Mouse (Mus musculus): Measurements from ENCODE around the gene Hectd3. TPM values are rescaled to one million over a fixed set of nuclear protein-coding genes. Genes with fewer than 3 reads are reported as not detected.

The Hectd3 gene
- polyA plus RNA-seq, 3 experiments from 2014 or later = 5.4 to 9.3 (median 7.2) TPM

- ATAC-seq = no peak
Measured at GRCm38 (mm10) chr4:117017738-117018137, 22.6 kb downstream of the Hectd3 start.

- no peak for ATAC-seq
Measured at GRCm38 (mm10) chr4:117018327-117018726, 23.2 kb downstream of the Hectd3 start.

DNA sequence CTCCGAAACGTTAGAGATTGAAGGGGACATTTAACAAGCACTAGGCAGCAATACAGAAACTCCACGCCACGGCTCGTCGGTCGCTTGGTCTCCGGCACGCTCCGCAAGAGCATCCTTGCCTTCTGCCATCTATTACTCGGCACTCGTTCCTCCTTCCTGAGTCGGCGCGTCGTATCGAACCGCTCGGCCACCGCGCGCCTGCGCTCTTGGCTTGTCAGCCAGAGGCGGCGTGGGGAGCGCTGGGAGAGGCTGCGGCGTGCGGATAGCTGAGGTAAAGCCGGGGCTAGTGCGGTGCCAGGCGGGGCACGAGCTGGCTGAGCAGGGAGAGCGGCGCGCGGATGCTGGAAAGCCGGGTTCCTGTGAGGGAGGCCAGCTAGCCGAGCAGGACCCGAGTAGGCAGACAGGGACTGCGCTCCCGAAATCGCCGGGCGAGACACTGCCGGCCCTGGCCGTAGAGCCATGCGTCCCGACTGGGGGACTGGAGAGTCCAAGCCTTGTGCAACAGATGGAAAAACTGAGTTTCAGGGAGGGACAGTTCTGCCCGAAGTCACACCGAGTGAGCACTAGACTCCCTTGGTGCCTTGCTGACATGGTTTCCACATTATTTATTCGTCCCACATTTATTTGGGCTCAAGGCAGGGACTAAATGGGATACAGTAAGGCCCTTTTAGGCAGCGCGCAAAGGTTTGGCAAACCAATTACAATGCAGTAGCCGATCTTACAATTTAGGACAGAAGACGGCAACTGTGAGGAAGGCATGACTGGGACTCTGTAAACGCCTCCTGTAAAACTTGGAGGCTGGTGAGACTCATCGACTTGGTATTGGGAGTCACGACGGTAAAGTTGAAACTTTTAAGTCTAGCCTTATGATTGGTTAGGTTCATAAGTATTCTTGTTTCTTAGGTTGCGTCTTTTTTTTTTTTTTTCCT is 24.4 kb downstream of the Hectd3 start, which contains the start of gene Eif2b3:
TSS of gene Eif2b3 (plus strand) at position 197 of the 929 bp plus-strand sequence.
- ATAC-seq = peak; percentile 99

DNA sequence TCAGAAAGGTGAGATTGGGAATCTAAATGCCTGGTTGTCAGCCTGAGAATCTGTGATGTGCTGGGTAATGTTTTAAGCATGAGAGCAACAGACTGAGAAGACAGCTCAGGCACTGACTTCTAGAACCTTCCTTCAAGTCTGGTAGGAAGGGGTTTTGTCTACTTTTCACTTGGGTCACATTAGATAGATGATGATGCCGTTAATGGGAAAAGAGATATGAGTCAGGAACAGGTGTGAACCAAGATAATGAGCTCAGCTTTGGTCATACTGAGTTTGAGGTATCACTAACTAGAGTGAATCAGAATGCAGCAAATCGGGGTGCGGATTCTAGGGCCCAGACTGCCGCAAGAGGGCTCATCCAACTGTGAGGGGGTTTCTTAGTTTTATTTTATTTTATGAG is 28.4 kb downstream of the Hectd3 start:
- ATAC-seq = no peak

DNA sequence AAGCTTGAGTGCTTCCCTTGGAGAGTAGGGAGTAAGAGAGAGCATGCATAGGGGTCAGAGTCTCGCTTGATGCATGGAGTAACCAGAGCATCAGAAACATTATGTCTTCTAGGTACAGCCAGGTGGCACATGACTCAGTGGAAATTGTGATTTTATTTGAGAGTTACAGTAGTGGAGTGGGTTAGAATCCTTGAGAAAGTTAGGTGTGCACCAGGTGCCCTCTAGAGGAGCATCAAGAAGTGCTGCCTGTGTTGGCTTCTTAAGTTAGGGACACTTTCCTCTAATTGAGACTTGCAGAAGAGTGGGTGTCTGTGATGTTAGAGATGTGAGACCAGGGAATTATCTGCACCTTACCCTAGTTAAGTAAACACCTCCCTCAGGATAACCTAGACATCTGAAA is 36.0 kb downstream of the Hectd3 start:
- no peak for ATAC-seq

DNA sequence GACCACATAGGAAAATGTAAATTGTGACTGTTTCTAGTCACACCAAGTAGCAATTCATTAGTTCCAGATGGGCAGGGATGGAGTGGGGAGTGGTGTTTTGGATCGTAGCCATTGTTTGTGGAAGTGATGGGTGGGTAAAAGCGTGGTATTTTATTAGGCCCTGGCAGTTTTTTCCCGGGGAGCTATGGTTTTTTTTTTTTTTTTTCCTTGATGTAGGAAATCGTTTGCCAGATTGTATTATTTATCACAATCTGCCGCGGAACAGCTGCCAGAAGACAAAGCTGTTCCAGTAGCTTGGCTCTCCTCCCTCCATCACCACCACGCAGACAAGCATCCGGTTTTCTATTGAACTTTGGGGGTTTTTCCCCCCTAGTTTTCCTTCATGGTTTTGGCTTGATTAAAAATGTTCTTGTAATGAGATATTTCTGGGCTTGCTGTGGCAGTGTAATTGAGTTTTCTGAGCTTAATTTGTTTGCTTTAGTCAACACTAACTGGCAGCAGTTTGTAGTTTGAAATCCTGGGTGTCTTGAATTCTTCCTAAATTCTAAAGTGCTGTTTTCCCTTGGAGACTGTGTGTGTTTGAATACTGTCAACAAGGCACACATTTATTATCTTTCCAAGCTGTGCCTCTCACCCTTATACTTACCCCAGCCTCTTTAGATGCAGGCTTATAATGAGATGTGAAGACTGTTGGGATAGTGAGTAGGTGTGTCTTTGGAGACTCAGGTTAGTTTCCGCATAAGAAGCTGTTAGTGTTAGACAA is 45.0 kb downstream of the Hectd3 start:
- ATAC-seq = no peak

DNA sequence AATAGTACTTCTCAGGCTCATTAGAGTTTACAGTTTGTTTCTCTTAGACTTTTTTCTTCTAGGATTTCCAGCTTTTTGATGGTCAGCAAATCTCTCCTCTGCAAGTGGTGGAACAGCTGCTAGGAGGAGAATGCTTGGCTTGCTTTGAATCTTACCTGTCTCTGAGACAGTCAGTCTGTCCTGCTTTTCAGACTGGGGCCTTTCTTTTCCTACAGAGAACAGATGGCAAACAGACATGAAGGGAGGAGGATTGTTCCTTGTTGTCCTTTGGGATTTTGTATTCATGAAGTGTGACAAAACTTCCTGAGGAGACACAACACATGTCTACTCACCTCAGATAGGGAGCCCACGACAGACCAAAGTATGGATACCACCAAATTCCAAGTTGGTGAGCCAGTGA is 45.7 kb downstream of the Hectd3 start:
- ATAC-seq = no peak

DNA sequence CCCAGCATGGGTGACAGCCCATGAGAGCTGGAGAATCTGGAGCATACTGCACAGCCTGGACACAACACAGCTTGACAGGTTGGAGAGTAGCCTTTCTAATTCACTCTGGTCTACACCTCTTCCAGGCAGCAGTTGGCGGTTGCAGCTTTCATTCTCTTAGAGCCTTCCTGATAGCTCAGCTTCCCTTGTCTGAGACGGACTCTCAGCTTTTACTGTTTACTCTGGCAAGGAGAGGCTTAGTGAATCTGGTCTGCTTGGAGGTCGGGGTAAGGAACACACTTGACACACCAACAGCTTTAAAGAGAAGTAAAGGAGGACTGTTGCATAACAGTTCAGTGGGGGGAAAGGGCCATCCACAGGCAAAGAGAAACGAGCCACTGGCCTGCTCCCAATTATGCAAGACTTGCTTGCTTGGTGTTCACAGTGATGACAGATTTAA is 46.2 kb downstream of the Hectd3 start:
- ATAC-seq = no peak

GRCm38 (mm10) chr4:117048836-117049235 is 53.7 kb downstream of the Hectd3 start:
- no peak for ATAC-seq

- no peak for ATAC-seq
Measured at GRCm38 (mm10) chr4:117049485-117049884, 54.4 kb downstream of the Hectd3 start.

DNA sequence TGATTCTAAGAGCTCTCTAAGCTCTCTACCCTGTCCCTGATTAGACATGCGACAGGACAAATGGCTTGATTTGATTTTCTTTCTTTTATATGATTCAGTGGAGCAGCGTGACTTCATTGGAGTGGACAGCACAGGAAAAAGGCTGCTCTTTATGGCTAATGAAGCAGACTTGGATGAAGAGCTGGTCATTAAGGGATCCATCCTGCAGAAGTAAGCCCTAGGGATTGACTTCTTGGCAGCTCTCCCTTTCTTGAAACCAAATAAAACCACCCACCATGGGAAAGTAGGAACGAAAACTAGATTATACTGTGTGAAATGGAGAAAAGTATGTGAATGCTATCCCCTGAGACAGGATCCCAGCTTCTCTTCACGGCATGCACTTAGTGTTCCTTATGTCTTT is 57.5 kb downstream of the Hectd3 start:
- no peak for ATAC-seq

GRCm38 (mm10) chr4:117053956-117054355 is 58.8 kb downstream of the Hectd3 start:
- no peak for ATAC-seq

Other genes starting within 250 kb of the Hectd3 start
- gene Toe1, start 187.7 kb upstream of the Hectd3 start, polyA plus RNA-seq (2017; shearing (Covaris generic)) = 10 to 100 TPM; 25.5 to 32.7 (median 29.7) TPM
- gene Mutyh, start 187.6 kb upstream of the Hectd3 start, polyA plus RNA-seq (2017; shearing (Covaris generic)) = 10 to 100 TPM in 2 of 3 experiments, 1 to 10 TPM in 1; 9.9 to 16.6 (median 15.1) TPM
- gene Hpdl, start 173.6 kb upstream of the Hectd3 start, polyA plus RNA-seq (2017; shearing (Covaris generic)) = under 1 TPM in 2 of 3 experiments, not detected in 1; 0.32 to 0.74 TPM
- under 1 TPM in 2 of 3 experiments, not detected in 1; 0.05 to 0.06 TPM for gene Zswim5, start 117.9 kb upstream of the Hectd3 start, polyA plus RNA-seq (2017; shearing (Covaris generic))
- 10 to 100 TPM; 66.2 to 80.0 (median 77.7) TPM for gene Urod, start 904 bp upstream of the Hectd3 start, polyA plus RNA-seq (2017; shearing (Covaris generic))
- gene Eif2b3, start 24.1 kb downstream of the Hectd3 start, polyA plus RNA-seq (2017; shearing (Covaris generic)) = 10 to 100 TPM; 26.8 to 42.3 (median 40.3) TPM
- under 1 TPM in 2 of 3 experiments, not detected in 1; 0.15 to 0.24 TPM for gene Ptch2, start 100.8 kb downstream of the Hectd3 start, polyA plus RNA-seq (2017; shearing (Covaris generic))
- gene Btbd19, start 130.4 kb downstream of the Hectd3 start, polyA plus RNA-seq (2017; shearing (Covaris generic)) = 10 to 100 TPM; 24.8 to 27.2 (median 25.0) TPM
- 1 to 10 TPM; 2.0 to 4.1 (median 3.1) TPM for gene Tctex1d4, start 131.5 kb downstream of the Hectd3 start, polyA plus RNA-seq (2017; shearing (Covaris generic))
- gene Plk3, start 138.6 kb downstream of the Hectd3 start, polyA plus RNA-seq (2017; shearing (Covaris generic)) = 10 to 100 TPM; 13.4 to 19.8 (median 18.8) TPM
- gene Rps8, start 160.9 kb downstream of the Hectd3 start, polyA plus RNA-seq (2017; shearing (Covaris generic)) = 100 to 1,000 TPM; 670 to 888 (median 878) TPM
- gene Kif2c, start 187.3 kb downstream of the Hectd3 start, polyA plus RNA-seq (2017; shearing (Covaris generic)) = 10 to 100 TPM in 1 of 3 experiments, 1 to 10 TPM in 2; 1.9 to 35.0 (median 5.5) TPM